Mouse (Mus musculus) retina, embryonic 14.5 days (tissue): Measurements from ENCODE around the gene Saxo2.

Experiments used
- DNase-seq: peaks from one replicate; pipeline ENCODE4 v3.0.0-alpha.2; 2015; ENCODE audit warnings: low spot score

The Saxo2 gene

GRCm38 (mm10) chr7:82648353-82649080 is at the start of gene Saxo2, which contains the start of gene Efl1:
Gene Saxo2 (minus strand): TSS chr7:82648528.
Gene Efl1 (plus strand): TSS chr7:82648614.
- DNase-seq = peak; percentile 97

DNA sequence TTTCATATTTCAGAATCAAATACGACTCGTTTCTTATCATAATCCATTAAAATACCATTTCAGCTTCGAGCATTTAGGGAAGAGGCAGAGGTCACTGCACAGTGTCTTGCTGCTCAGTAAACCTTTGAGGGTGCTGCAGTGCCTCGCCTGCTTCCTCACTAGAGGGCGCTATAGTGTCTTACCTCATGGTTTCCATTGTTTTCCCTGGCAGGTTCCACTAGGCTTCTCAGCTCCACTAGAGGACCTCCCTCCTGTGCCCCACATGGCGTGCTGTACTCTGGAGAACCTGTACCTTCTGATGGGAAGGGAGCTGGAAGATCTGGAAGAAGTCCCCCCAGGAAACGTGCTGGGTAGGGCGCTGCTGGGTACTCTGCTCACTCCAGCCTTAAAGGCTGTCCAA is 49.3 kb upstream of the Saxo2 start:
- peak; percentile 48 for DNase-seq

GRCm38 (mm10) chr7:82691021-82691738 is 42.9 kb upstream of the Saxo2 start:
- no peak for DNase-seq

DNA sequence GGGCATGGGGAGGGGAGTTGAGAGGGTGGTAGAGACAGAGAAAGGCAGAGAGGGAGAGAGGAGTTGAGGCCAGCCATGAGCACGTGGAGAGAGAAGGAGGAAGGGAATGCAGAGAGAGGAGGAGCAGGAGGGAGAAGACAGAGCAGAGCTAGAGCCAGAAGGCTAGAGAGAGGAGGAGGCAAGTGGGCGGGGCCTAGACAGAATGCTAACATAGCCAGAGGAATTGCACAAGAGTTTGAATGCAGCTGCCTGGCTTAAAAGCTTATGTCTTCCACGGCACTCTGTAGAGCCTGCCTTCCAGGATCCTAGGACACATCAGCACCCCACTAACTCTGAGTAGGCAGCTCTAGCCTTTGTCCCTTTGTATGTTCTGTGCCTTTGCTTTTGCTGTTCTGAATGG is 40.4 kb upstream of the Saxo2 start:
- DNase-seq = no peak

DNA sequence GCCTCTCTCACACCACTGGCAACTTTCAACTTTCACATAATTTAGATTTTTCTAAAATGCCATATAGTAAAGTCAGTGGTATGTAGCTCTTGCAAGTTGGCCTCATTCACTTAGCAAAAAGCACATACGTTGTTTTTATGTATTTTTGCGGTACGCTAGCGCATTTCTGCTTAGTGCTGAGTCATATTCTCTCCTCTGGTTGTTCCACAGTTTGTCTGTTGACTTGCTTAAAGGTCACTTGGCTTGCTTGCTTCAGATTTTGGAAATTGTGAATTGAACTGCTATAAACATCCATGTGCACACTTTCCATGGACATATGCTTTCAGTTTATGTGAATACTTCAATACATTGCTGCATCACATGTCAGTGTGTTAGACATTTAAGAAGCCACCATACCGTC is 31.6 kb upstream of the Saxo2 start:
- DNase-seq = no peak

- DNase-seq = peak; percentile 48
Observed at GRCm38 (mm10) chr7:82676834-82677233, 28.5 kb upstream of the Saxo2 start.

- no peak for DNase-seq
Observed at GRCm38 (mm10) chr7:82676001-82676400, 27.7 kb upstream of the Saxo2 start.

- no peak for DNase-seq
Observed at GRCm38 (mm10) chr7:82664604-82665003, 16.3 kb upstream of the Saxo2 start.

- no peak for DNase-seq
Observed at GRCm38 (mm10) chr7:82649081-82649445, 735 bp upstream of the Saxo2 start.

- no peak for DNase-seq
Observed at GRCm38 (mm10) chr7:82647909-82648308, 419 bp downstream of the Saxo2 start.

DNA sequence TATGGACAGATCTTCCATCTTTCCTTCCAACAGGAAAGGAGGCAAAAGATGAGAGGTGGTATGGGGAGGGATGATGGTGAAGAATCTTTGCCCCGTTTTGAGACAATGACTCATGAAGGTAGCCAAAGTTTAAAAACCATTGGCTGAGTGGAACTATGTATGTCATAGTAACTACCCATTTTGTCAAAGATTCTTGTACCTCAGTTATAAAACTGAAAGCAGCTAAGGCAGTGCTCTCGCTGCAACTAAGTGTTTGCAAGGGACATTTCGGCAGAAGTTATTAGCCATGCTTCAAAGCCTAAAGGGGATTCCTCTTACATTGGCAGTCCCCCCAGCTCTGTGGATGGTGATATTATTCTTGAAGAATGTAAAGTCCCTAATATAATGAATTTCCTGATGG is 1.1 kb downstream of the Saxo2 start:
- no peak for DNase-seq

GRCm38 (mm10) chr7:82625342-82625741 is 23.0 kb downstream of the Saxo2 start:
- DNase-seq = peak; percentile 68

DNA sequence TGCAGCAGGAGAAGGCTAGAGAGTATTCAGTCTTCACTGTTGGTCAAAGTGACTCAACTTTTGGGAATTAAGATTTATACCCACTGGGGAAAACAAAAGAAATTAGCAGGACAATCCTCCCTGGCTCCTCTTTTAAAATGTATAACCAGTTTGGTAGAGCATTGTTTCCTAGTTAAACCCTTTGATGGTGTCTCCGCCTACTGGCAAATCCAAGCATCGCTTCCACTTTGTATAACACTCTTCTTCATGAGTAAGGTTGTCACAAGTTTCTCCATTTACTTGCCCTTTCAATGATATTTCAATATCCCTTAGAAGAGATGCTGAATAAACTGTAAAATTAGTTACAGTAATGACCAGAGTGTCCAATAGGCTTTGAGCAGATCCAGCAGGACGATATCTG is 38.7 kb downstream of the Saxo2 start:
- DNase-seq = peak; percentile 30

DNA sequence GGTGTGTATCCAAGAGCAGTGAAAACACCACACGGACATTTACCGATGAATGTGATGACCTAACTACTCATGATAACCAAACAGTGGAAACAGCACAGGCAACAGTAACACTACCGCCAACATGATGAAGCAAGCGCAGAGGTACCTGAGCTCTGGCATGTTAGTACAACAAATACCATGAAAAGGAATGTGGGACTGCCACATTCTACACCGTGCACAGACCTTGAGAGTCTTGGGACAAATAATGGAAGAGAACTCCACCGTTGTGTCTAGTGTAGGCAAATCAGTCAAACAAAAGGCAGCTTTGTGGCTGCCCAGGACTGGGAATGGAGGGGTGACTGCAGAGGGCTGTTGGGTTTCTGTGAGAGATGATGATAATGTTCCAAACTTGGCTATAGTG is 42.9 kb downstream of the Saxo2 start:
- DNase-seq = no peak

- no peak for DNase-seq
Observed at GRCm38 (mm10) chr7:82602008-82602407, 46.3 kb downstream of the Saxo2 start.

DNA sequence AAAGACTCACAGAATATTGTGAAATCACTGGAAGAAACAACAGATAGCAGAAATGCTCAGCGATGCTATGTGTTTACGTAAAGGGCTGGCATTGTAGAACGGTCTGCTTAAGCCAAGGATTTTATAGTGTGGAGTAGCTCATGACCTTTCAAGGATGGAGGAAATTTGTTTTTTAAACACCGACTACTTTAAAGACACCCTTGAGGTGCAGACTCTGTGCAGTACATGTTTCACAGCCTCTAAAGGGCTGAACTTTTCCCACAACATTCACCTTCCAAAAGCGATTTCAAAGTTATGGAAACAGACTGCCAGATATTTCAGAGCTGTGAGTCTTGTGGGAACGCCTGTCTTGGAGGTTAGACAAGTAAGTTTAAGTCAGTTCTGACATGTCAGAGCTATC is 57.4 kb downstream of the Saxo2 start:
- no peak for DNase-seq
